Mouse (Mus musculus) myocyte (in vitro differentiated cells): ENCODE data around the gene Nap1l1.

ENCODE experiments used
- CEBPB ChIP-seq: IDR thresholded peaks from 2 replicates; pipeline ENCODE4 v1.6.1; 2011; ENCODE audit warnings: mild to moderate bottlenecking, moderate library complexity; ENCODE audit not compliant: poor library complexity, insufficient read depth, severe bottlenecking
- E2F4 ChIP-seq: IDR thresholded peaks from one replicate; pipeline ENCODE4 v1.6.1; 2011; ENCODE audit warnings: mild to moderate bottlenecking, control low read depth, moderate library complexity; ENCODE audit not compliant: insufficient read depth
- MAX ChIP-seq: IDR thresholded peaks from one replicate; pipeline ENCODE4 v1.6.1; 2011; ENCODE audit warnings: low read depth, mild to moderate bottlenecking, control low read depth
- MYOD1 ChIP-seq, 3 experiments: IDR thresholded peaks; one replicate each; pipeline ENCODE4 v1.6.1; 2011; ENCODE audit warnings: control low read depth in 2 of 3, low read depth in 2 of 3, mild to moderate bottlenecking in 2 of 3, moderate library complexity in 1 of 3; ENCODE audit not compliant: insufficient read length in 2 of 3, control insufficient read depth in 1 of 3
- MYOG ChIP-seq, 3 experiments: IDR thresholded peaks; one replicate each; pipeline ENCODE4 v1.6.1; 2011; ENCODE audit warnings: control low read depth in 2 of 3, low read depth in 2 of 3, mild to moderate bottlenecking in 2 of 3; ENCODE audit not compliant: insufficient read length in 2 of 3, control insufficient read depth in 1 of 3, insufficient read depth in 1 of 3
- POLR2A ChIP-seq: IDR thresholded peaks from one replicate; pipeline ENCODE4 v1.6.1; 2011; ENCODE audit warnings: low read depth, mild to moderate bottlenecking, control low read depth, moderate library complexity; ENCODE audit not compliant: insufficient read length
- POLR2AphosphoS2 ChIP-seq: IDR thresholded peaks from one replicate; pipeline ENCODE4 v1.6.1; 2011; ENCODE audit warnings: low read depth, control low read depth; ENCODE audit not compliant: insufficient read length
- REST ChIP-seq: IDR thresholded peaks from one replicate; pipeline ENCODE4 v1.6.1; 2011; ENCODE audit warnings: mild to moderate bottlenecking, control low read depth, moderate library complexity; ENCODE audit not compliant: insufficient read depth, insufficient read length
- TCF12 ChIP-seq: IDR thresholded peaks from one replicate; pipeline ENCODE4 v1.6.1; 2011; ENCODE audit warnings: mild to moderate bottlenecking, control low read depth; ENCODE audit not compliant: poor library complexity, insufficient read depth, severe bottlenecking
- USF1 ChIP-seq: IDR thresholded peaks from one replicate; pipeline ENCODE4 v1.6.1; 2011; ENCODE audit warnings: low read depth, mild to moderate bottlenecking, control low read depth, moderate library complexity

- TF ChIP-seq POLR2A (no peak), USF1 (no peak), REST (no peak), E2F4 (no peak), MAX (no peak), MYOG (IDR thresholded peaks at IDR 0.05; ENCODE audit: control insufficient read depth in 1 of 3, insufficient read depth in 1 of 3, insufficient read length in 2 of 3, low read depth in 2 of 3) (no peak), CEBPB (no peak), POLR2AphosphoS2 (no peak), MYOD1 (IDR thresholded peaks at IDR 0.05; ENCODE audit: control insufficient read depth in 1 of 3, insufficient read length in 2 of 3, low read depth in 2 of 3) (no peak), TCF12 (no peak)
Observed at GRCm38 (mm10) chr10:111484079-111484478, 11.1 kb downstream of the Nap1l1 start.
